Mouse (Mus musculus) heart, adult 2 months (tissue): ENCODE results near the gene Fgfr2.

Source experiments
- CTCF ChIP-seq: fragments of 200-600 bp; IDR thresholded peaks from 2 replicates; pipeline ENCODE4 v1.8.1; 2022; ENCODE audit warnings: antibody characterized with exemption, mild to moderate bottlenecking, moderate library complexity
- POLR2A ChIP-seq: fragments of 200-500 bp; IDR thresholded peaks from 2 replicates; pipeline ENCODE4 v1.6.1; 2011; ENCODE audit warnings: mild to moderate bottlenecking, low read depth, low read length, control low read depth; ENCODE audit not compliant: insufficient read depth

DNA sequence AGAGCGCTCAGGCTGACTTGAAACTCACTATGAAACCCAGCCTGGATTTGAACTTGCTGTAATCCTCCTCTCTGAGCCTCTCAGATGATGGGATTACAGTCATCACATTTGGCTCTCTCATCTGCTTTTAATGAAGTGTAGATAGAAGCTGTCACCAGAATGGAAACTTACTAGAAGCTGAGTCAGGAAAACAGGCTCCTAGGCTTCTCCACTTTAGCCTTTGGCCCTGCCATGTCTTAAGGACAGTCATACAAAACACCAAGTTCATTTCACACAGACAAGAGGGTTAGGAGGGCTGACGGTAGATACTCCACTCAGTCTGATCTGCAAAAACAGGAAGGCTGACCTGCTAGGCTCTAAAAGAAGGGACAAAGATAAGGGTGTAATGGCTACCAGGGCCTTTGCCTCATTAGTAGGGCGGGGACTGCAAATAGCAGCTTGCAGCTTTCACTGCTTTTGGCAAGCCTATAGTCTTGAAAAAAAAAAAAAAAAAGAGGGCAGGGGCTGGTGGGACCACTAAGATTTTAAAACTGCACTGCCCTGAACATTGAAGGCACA is 357.4 kb downstream of the Fgfr2 start:
- TF ChIP-seq CTCF (no peak), POLR2A (no peak)
